Mouse (Mus musculus): ENCODE measurements around the gene Nat8f2. TPM values are rescaled to one million over a fixed set of nuclear protein-coding genes. Genes with fewer than 3 reads are reported as not detected.
"Not testable (repeated sequence)": the region's sequence is repeated elsewhere in the genome, so short reads cannot be mapped to it uniquely, and the experiment has no call there.

The Nat8f2 gene
- total and polyA plus RNA-seq, 3 experiments = 0.13 TPM; not detected in 2

GRCm38 (mm10) chr6:85851062-85851773 is 17.7 kb downstream of the Nat8f2 start:
- no peaks in the 10 kb centered on the region for H3K36me3 ChIP-seq (ENCODE audit: control insufficient read depth, insufficient read depth, low read length)

DNA sequence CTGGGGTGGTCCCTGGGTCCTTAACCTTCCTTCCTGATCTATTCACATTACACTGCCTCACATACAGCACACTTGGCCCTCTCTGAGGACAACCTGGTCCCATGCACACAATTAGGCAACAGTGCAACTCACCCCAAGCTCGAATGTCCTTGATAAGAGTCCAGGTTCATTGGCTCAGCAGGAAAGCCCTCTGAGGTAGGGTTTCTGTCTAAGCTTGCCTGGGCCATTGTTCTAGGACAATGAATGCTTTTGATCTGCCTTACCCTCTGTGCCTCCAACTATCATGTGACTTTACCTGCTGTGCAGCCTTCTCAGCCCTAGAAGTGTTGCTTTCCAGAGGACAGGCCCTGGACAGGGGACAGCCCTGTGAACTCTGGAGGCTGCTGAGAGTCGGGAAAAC is 19.7 kb downstream of the Nat8f2 start:
- Histone ChIP-seq H3K27me3 (ENCODE audit: control insufficient read depth, insufficient read depth, low read length) (no peaks in the 10 kb centered on the region), H3K9ac (ENCODE audit: low read depth, low read length) (no peak overlapping the region), H3K27ac (no peak overlapping the region), H3K4me3 (no peak overlapping the region), H3K79me2 (replicated peaks; ENCODE audit: control insufficient read depth, insufficient read depth, low read length) (no peaks in the 10 kb centered on the region), H3K4me1 (ENCODE audit: control insufficient read depth, insufficient read depth, low read length) (no peaks in the 10 kb centered on the region), H3K36me3 (ENCODE audit: control insufficient read depth, insufficient read depth, low read length) (no peaks in the 10 kb centered on the region)
- WGBS = 34% methylated on average over 2 of the region's 2 CpGs
- intact Hi-C loops (cut with DNase I) = no loop called here
- TF ChIP-seq EP300 (IDR thresholded peaks at IDR 0.05; ENCODE audit: insufficient read depth, low read depth, low read length) = no peak
- no peak for DNase-seq

More at GRCm38 (mm10) chr6:85851062-85851773, 17.7 kb downstream of the Nat8f2 start:
- Histone ChIP-seq H3K27ac (no peak overlapping the region), H3K27me3 (ENCODE audit: control insufficient read depth, insufficient read depth, low read length) (no peaks in the 10 kb centered on the region), H3K79me2 (replicated peaks; ENCODE audit: control insufficient read depth, insufficient read depth, low read length) (no peaks in the 10 kb centered on the region), H3K9ac (ENCODE audit: low read depth, low read length) (no peak overlapping the region), H3K4me3 (no peak overlapping the region), H3K4me1 (ENCODE audit: control insufficient read depth, insufficient read depth, low read length) (no peaks in the 10 kb centered on the region)
- TF ChIP-seq POLR2A (IDR thresholded peaks at IDR 0.05; ENCODE audit: insufficient read depth, low read depth, low read length) = no peak
- TF ChIP-seq EP300 (IDR thresholded peaks at IDR 0.05; ENCODE audit: insufficient read depth, low read depth, low read length) = no peak
- TF ChIP-seq CTCF (IDR thresholded peaks at IDR 0.05) = no peak
- WGBS = 81% methylated on average over 7 of the region's 7 CpGs
- DNase-seq = no peak
- intact Hi-C loops (cut with DNase I) = no loop called here

DNA sequence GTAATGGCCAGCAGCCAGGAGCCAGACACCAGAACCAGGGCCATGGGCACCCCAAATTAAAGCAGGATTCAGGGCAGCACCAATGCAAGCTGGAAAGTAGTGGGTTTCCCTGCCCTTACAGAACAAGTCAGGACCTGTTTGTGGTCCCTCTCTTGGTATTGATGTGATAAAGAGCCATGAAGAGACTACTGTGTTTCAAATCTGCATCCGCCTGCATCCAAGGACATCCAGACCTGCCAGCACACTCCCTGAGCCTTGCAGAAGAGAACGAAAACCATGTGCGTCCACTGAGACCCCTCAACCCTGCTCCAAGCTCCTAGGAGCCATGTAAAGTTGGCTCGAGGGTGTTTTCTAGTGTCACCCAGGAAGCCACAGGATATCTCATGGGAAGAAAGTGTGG is 20.8 kb downstream of the Nat8f2 start:
- no peak for DNase-seq
- no peak overlapping the region for H3K27ac ChIP-seq
- no peak for TF ChIP-seq CTCF (IDR thresholded peaks at IDR 0.05)
- TF ChIP-seq EP300 (IDR thresholded peaks at IDR 0.05; ENCODE audit: insufficient read depth, low read depth, low read length) = no peak
- TF ChIP-seq POLR2A (IDR thresholded peaks at IDR 0.05; ENCODE audit: insufficient read depth, low read depth, low read length) = no peak
- no peaks in the 10 kb centered on the region for H3K27me3 ChIP-seq (ENCODE audit: control insufficient read depth, insufficient read depth, low read length)
- no peaks in the 10 kb centered on the region for H3K4me1 ChIP-seq (ENCODE audit: control insufficient read depth, insufficient read depth, low read length)
- intact Hi-C loops (cut with DNase I) = no loop called here
- H3K79me2 ChIP-seq (replicated peaks; ENCODE audit: control insufficient read depth, insufficient read depth, low read length) = no peaks in the 10 kb centered on the region
- H3K4me3 ChIP-seq = no peak overlapping the region
- H3K36me3 ChIP-seq (ENCODE audit: control insufficient read depth, insufficient read depth, low read length) = no peaks in the 10 kb centered on the region
- 84% methylated on average over 4 of the region's 4 CpGs for WGBS
- no peak overlapping the region for H3K9ac ChIP-seq (ENCODE audit: low read depth, low read length)

DNA sequence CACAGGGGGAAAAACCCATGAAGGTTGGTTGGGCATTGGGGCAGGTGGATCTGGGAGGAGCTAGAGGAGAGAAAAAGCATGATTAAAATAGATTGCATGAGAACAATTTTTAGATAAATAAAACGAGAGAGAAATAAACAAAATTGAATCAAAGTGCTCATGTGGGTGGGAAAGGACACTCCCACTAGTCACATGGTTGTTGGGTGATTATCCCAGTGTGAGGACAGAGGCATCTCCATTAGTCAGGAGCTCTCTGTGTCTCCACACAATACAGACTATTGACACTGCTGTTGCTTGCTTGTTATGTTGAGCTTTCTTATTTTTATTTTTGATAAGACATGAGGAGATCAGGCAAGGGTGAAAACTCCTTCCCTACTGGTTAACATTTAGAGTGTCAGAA is 22.0 kb downstream of the Nat8f2 start:
- Histone ChIP-seq H3K36me3 (ENCODE audit: control insufficient read depth, insufficient read depth, low read length) (no peaks in the 10 kb centered on the region), H3K4me1 (ENCODE audit: control insufficient read depth, insufficient read depth, low read length) (no peaks in the 10 kb centered on the region), H3K27ac (no peak overlapping the region), H3K27me3 (ENCODE audit: control insufficient read depth, insufficient read depth, low read length) (no peaks in the 10 kb centered on the region), H3K79me2 (replicated peaks; ENCODE audit: control insufficient read depth, insufficient read depth, low read length) (no peaks in the 10 kb centered on the region), H3K4me3 (no peak overlapping the region), H3K9ac (ENCODE audit: low read depth, low read length) (no peak overlapping the region)
- intact Hi-C loops (cut with DNase I) = no loop called here
- WGBS = 36% methylated on average over 1 of the region's 1 CpGs
- TF ChIP-seq CTCF (IDR thresholded peaks at IDR 0.05) (no peak), POLR2A (IDR thresholded peaks at IDR 0.05; ENCODE audit: insufficient read depth, low read depth, low read length) (no peak), EP300 (IDR thresholded peaks at IDR 0.05; ENCODE audit: insufficient read depth, low read depth, low read length) (no peak)
- DNase-seq = no peak

- WGBS = 82% methylated on average over 25 of the region's 25 CpGs
- H3K27me3 ChIP-seq (ENCODE audit: control insufficient read depth, insufficient read depth, low read length); DNase-seq; H3K4me1 ChIP-seq (ENCODE audit: control insufficient read depth, insufficient read depth, low read length); H3K4me3 ChIP-seq; H3K9ac ChIP-seq (ENCODE audit: low read depth, low read length); H3K79me2 ChIP-seq (replicated peaks; ENCODE audit: control insufficient read depth, insufficient read depth, low read length); H3K36me3 ChIP-seq (ENCODE audit: control insufficient read depth, insufficient read depth, low read length); H3K27ac ChIP-seq; intact Hi-C loops (cut with DNase I): not testable (repeated sequence)
Measured at GRCm38 (mm10) chr6:85843677-85844458, 25.1 kb downstream of the Nat8f2 start.

DNA sequence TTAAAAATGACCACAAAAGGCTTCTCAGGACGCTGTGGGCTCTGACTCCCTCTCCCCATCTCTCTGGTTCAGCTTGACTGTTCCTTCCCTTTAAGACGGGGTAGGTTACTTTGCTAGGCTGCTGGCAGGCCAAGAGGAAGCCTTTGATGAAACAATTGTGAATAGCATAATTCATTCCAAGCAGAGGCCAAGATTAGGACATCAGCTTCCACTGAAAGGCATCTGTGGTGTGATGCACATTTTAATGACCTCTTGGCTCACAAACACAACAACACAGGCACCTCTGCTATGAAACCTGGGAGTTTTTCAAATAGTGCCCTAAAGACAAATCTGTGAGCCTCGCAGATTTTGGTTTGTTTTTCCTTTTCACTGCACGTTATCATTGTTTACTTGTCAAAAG is 29.0 kb downstream of the Nat8f2 start:
- WGBS = 51% methylated on average over 4 of the region's 4 CpGs
- no peak overlapping the region for H3K9ac ChIP-seq (ENCODE audit: low read depth, low read length)
- H3K27ac ChIP-seq = no peak overlapping the region
- no peaks in the 10 kb centered on the region for H3K79me2 ChIP-seq (replicated peaks; ENCODE audit: control insufficient read depth, insufficient read depth, low read length)
- no peaks in the 10 kb centered on the region for H3K36me3 ChIP-seq (ENCODE audit: control insufficient read depth, insufficient read depth, low read length)
- no peak overlapping the region for H3K4me3 ChIP-seq
- intact Hi-C loops (cut with DNase I) = loop anchor here (5.0 kb wide), 1 partner anchor 167 kb away; no protein-coding TSS in a partner anchor
- DNase-seq = no peak
- TF ChIP-seq POLR2A (IDR thresholded peaks at IDR 0.05; ENCODE audit: insufficient read depth, low read depth, low read length) (no peak), CTCF (IDR thresholded peaks at IDR 0.05) (no peak), EP300 (IDR thresholded peaks at IDR 0.05; ENCODE audit: insufficient read depth, low read depth, low read length) (no peak)
- no peaks in the 10 kb centered on the region; the same call in 1 of the 2 replicates for H3K4me1 ChIP-seq (ENCODE audit: control insufficient read depth, insufficient read depth, low read length)
- no peaks in the 10 kb centered on the region for H3K27me3 ChIP-seq (ENCODE audit: control insufficient read depth, insufficient read depth, low read length)
